Mouse (Mus musculus): Measurements from ENCODE around the gene Mprip. TPM values are rescaled to one million over a fixed set of nuclear protein-coding genes. Genes with fewer than 3 reads are reported as not detected.
"Not testable (repeated sequence)": the region's sequence is repeated elsewhere in the genome, so short reads cannot be mapped to it uniquely, and the experiment has no call there.

Gene Mprip
- polyA plus RNA-seq (2014; fragmentation: Nextera tagmentation; extraction: Ambion mirVana): 71.1 and 78.9 TPM in 2 replicates

DNA sequence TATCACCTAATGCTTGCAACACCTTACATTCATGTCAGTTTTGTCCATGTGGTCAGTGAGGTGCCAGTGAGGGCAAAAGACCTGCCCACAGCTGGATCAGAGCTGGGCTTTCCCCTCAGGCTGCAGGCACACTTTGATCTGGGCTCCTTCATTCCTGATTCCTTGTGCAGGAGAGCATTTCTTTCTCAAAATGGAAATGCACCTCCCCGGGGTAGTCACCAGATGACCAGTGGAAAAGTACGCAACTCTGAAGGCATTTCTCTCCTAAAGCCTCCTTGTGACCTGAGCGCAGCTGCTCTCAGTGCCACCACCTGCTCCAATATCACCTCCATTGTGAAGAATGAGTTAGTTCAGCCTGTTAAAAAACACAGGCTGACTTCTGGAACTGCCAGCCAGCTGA lies at the start of gene Mprip:
Gene Mprip, plus strand, starts transcription at position 301 of the 400 bp plus-strand sequence.
- Histone ChIP-seq H3K27me3 (ENCODE audit: control insufficient read depth, insufficient read depth, low read length) (no peaks in the 10 kb centered on the region), H3K9me3 (ENCODE audit: control insufficient read depth, low read length) (no peaks in the 10 kb centered on the region), H3K4me3 (ENCODE audit: low read depth, low read length) (peak within 1 kb of the TSS; percentile 74), H3K4me2 (ENCODE audit: low read depth, severe bottlenecking) (peak within 1 kb of the TSS; percentile 88), H3K4me1 (ENCODE audit: control insufficient read depth, insufficient read depth, low read length) (peaks cover 27% of the 10 kb centered on the region), H3K27ac (replicated peaks; ENCODE audit: low read depth, low read length) (no peak within 1 kb of the TSS), H3K9ac (ENCODE audit: low read length) (peak within 1 kb of the TSS; percentile 88), H3K36me3 (ENCODE audit: control insufficient read depth, insufficient read depth, low read length) (no peaks in the 10 kb centered on the region)
- ATAC-seq (ENCODE audit: insufficient number of reproducible peaks, low FRiP score, low TSS enrichment, low read depth): no peak
- 52% methylated on average over 3 of the region's 3 CpGs for WGBS
- DNase-seq (ENCODE audit: low spot score): peak; percentile 22

DNA sequence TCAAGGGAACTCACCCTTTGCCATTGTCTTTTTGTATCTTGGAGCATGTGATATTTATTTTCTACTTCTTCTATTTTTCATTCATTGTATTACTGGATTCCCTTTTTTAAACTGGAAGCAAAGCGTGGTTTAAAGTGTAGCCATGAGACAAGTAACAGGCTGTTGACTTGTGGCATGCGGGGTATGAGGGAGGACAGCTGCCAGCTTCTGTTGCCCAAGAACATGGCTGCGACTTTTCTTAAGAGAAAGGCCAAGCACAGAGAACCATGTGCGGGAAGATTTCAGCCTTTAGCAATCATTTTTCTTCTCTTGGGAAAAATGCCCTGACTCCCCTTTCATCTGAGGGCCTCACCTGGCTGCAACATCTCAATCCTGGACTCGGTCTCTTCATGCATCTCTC lies 49.5 kb upstream of the Mprip start:
- no peaks in the 10 kb centered on the region for H3K4me1 ChIP-seq (ENCODE audit: control insufficient read depth, insufficient read depth, low read length)
- H3K27me3 ChIP-seq (ENCODE audit: control insufficient read depth, insufficient read depth, low read length): no peaks in the 10 kb centered on the region
- H3K9ac ChIP-seq (ENCODE audit: low read length): no peak overlapping the region
- no peak overlapping the region for H3K4me2 ChIP-seq (ENCODE audit: low read depth, severe bottlenecking)
- H3K9me3 ChIP-seq (ENCODE audit: control insufficient read depth, low read length): no peaks in the 10 kb centered on the region
- 87% methylated on average over 5 of the region's 5 CpGs for WGBS
- H3K27ac ChIP-seq (replicated peaks; ENCODE audit: low read depth, low read length): no peak overlapping the region
- no peak for DNase-seq (ENCODE audit: low spot score)
- H3K36me3 ChIP-seq (ENCODE audit: control insufficient read depth, insufficient read depth, low read length): no peaks in the 10 kb centered on the region
- no peak overlapping the region for H3K4me3 ChIP-seq (ENCODE audit: low read depth, low read length)
- no peak for ATAC-seq (ENCODE audit: insufficient number of reproducible peaks, low FRiP score, low TSS enrichment, low read depth)

DNA sequence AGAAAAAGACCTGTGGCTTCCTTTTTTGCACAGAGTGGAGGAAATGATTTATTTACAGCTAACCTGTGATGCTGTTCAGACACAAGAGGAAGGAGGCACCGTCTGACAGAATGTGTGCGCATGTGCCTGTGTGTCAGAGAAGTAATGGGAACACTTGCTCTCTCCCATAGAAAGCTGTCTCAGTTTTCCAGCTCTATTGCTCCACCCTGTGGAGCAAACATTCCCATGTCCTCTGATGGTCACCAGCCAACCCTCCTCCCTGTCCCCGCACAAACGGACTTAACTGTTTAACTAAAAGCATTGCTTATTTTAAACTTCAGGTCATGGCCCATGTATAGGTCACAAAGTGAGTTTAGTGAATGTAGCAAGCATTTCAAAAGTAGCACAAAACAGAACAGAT lies 47.0 kb upstream of the Mprip start:
- no peak overlapping the region for H3K27ac ChIP-seq (replicated peaks; ENCODE audit: low read depth, low read length)
- H3K9ac ChIP-seq (ENCODE audit: low read length): no peak overlapping the region
- no peaks in the 10 kb centered on the region for H3K4me1 ChIP-seq (ENCODE audit: control insufficient read depth, insufficient read depth, low read length)
- no peak overlapping the region for H3K4me3 ChIP-seq (ENCODE audit: low read depth, low read length)
- no peaks in the 10 kb centered on the region for H3K27me3 ChIP-seq (ENCODE audit: control insufficient read depth, insufficient read depth, low read length)
- DNase-seq (ENCODE audit: low spot score) (no peak), ATAC-seq (ENCODE audit: insufficient number of reproducible peaks, low FRiP score, low TSS enrichment, low read depth) (no peak)
- WGBS: 55% methylated on average over 4 of the region's 4 CpGs
- no peak overlapping the region for H3K4me2 ChIP-seq (ENCODE audit: low read depth, severe bottlenecking)
- H3K36me3 ChIP-seq (ENCODE audit: control insufficient read depth, insufficient read depth, low read length): no peaks in the 10 kb centered on the region
- H3K9me3 ChIP-seq (ENCODE audit: control insufficient read depth, low read length): no peaks in the 10 kb centered on the region

- H3K27ac ChIP-seq (replicated peaks; ENCODE audit: low read depth, low read length); H3K4me3 ChIP-seq (ENCODE audit: low read depth, low read length); ATAC-seq (ENCODE audit: insufficient number of reproducible peaks, low FRiP score, low TSS enrichment, low read depth); H3K36me3 ChIP-seq (ENCODE audit: control insufficient read depth, insufficient read depth, low read length); H3K4me2 ChIP-seq (ENCODE audit: low read depth, severe bottlenecking); H3K9ac ChIP-seq (ENCODE audit: low read length); H3K27me3 ChIP-seq (ENCODE audit: control insufficient read depth, insufficient read depth, low read length); H3K4me1 ChIP-seq (ENCODE audit: control insufficient read depth, insufficient read depth, low read length); H3K9me3 ChIP-seq (ENCODE audit: control insufficient read depth, low read length); DNase-seq (ENCODE audit: low spot score): not testable (repeated sequence)
- WGBS: 97% methylated on average over 2 of the region's 2 CpGs
These were observed 44.1 kb upstream of the Mprip start for GRCm38 (mm10) chr11:59616986-59617385.

DNA sequence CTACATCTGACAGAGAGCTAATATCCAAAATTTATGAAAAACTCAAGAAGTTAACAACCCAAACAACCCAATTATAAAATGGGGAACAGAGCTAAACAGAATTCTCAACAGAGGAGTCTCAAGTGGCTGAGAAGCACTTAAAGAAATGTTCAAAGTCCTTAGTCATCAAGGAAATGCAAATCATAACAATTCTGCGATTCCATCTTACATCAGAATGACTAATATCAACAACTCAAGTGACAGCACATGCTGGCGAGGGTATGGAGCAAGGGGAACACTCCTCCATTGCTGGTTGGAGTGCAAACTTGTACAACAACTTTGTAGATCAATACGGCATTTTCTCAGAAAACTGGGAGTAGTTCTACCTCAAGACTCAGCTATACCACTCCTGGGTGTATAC lies 38.9 kb upstream of the Mprip start:
- ATAC-seq (ENCODE audit: insufficient number of reproducible peaks, low FRiP score, low TSS enrichment, low read depth): no peak
- no peaks in the 10 kb centered on the region for H3K27me3 ChIP-seq (ENCODE audit: control insufficient read depth, insufficient read depth, low read length)
- no peak overlapping the region for H3K4me3 ChIP-seq (ENCODE audit: low read depth, low read length)
- H3K4me1 ChIP-seq (ENCODE audit: control insufficient read depth, insufficient read depth, low read length): no peaks in the 10 kb centered on the region
- no peaks in the 10 kb centered on the region for H3K36me3 ChIP-seq (ENCODE audit: control insufficient read depth, insufficient read depth, low read length)
- no peak for DNase-seq (ENCODE audit: low spot score)
- WGBS: 75% methylated on average over 3 of the region's 3 CpGs
- H3K27ac ChIP-seq (replicated peaks; ENCODE audit: low read depth, low read length): no peak overlapping the region
- H3K9ac ChIP-seq (ENCODE audit: low read length): no peak overlapping the region
- no peak overlapping the region for H3K4me2 ChIP-seq (ENCODE audit: low read depth, severe bottlenecking)
- no peaks in the 10 kb centered on the region for H3K9me3 ChIP-seq (ENCODE audit: control insufficient read depth, low read length)

DNA sequence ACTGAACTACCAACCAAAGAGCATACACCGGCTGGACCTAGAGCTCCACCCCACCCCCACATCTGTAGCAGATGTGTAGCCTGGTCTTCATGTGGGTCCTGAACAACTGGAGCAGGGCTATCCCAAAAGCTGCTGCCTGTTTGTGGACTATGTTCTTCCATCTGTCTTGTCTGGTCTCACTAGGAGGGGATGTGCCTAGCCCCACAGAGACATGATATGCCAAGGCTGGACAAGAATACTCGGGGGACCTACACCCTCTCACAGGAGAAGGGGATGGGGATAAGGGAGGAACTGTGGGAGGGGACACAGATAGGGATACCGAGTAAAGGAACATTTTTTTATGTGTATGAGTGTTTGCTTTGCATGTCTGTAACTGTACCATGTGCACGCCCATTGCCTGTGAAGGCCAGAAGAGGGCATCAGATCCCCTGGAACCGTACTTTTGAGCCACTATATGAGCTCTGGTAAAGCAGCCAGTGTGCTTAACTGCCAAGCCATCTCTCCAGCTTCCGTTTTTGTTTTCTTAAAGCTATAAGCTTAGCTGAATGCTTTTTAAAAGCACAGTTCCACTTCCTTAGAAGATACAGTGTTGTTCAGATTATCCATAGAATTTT lies 37.0 kb upstream of the Mprip start:
- ATAC-seq (ENCODE audit: insufficient number of reproducible peaks, low FRiP score, low TSS enrichment, low read depth) (no peak), DNase-seq (ENCODE audit: low spot score) (peak; percentile 55)
- H3K4me1 ChIP-seq (ENCODE audit: control insufficient read depth, insufficient read depth, low read length): no peaks in the 10 kb centered on the region
- H3K4me3 ChIP-seq (ENCODE audit: low read depth, low read length): no peak overlapping the region
- H3K27me3 ChIP-seq (ENCODE audit: control insufficient read depth, insufficient read depth, low read length): no peaks in the 10 kb centered on the region
- no peak overlapping the region for H3K9ac ChIP-seq (ENCODE audit: low read length)
- no peak overlapping the region for H3K27ac ChIP-seq (replicated peaks; ENCODE audit: low read depth, low read length)
- 42% methylated on average over 6 of the region's 6 CpGs for WGBS
- no peaks in the 10 kb centered on the region for H3K36me3 ChIP-seq (ENCODE audit: control insufficient read depth, insufficient read depth, low read length)
- H3K9me3 ChIP-seq (ENCODE audit: control insufficient read depth, low read length): no peaks in the 10 kb centered on the region
- H3K4me2 ChIP-seq (ENCODE audit: low read depth, severe bottlenecking): no peak overlapping the region

DNA sequence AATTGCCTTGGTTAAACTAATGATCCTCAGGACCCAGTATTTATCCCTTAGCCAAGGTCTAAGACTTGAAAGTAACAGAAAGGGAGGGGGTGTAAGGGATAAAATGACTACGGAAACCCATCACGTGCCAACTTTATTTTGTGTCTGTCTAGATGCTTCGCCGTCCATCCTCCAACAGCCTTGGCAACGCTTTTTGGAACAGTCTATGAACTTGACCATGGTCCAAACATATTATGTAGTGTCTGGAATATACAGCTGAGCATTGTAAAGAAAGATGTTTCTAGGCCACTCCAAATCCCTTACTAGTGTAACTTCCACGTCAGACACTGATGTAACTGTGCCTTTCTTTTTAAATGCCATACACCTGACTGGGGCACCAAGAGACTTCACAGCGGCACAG lies 34.9 kb upstream of the Mprip start:
- no peaks in the 10 kb centered on the region for H3K27me3 ChIP-seq (ENCODE audit: control insufficient read depth, insufficient read depth, low read length)
- H3K4me3 ChIP-seq (ENCODE audit: low read depth, low read length): no peak overlapping the region
- ATAC-seq (ENCODE audit: insufficient number of reproducible peaks, low FRiP score, low TSS enrichment, low read depth) (no peak), DNase-seq (ENCODE audit: low spot score) (no peak)
- H3K9ac ChIP-seq (ENCODE audit: low read length): no peak overlapping the region
- no peak overlapping the region for H3K27ac ChIP-seq (replicated peaks; ENCODE audit: low read depth, low read length)
- WGBS: 87% methylated on average over 7 of the region's 7 CpGs
- H3K4me2 ChIP-seq (ENCODE audit: low read depth, severe bottlenecking): no peak overlapping the region
- no peaks in the 10 kb centered on the region for H3K36me3 ChIP-seq (ENCODE audit: control insufficient read depth, insufficient read depth, low read length)
- no peaks in the 10 kb centered on the region for H3K4me1 ChIP-seq (ENCODE audit: control insufficient read depth, insufficient read depth, low read length)
- H3K9me3 ChIP-seq (ENCODE audit: control insufficient read depth, low read length): no peaks in the 10 kb centered on the region

DNA sequence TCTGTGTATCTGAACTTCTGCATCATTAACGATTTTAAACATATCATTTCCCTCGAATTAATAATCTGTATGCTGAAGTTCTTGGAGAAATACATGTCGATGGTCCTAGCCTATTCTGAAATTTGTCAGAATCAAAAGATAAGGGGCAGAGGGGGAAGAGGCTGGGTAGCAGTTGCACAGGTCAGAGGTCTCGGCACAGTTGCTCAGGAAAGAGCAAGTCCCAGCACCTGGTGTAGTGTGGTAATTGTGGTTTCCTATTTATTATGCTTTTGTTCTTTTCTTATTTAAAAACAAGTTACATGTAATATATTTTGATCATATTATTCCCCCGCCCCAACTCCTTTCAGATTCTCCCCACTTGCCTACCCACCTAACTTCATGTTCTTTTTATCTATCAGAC lies 32.9 kb upstream of the Mprip start:
- Histone ChIP-seq H3K9ac (ENCODE audit: low read length) (no peak overlapping the region), H3K27ac (replicated peaks; ENCODE audit: low read depth, low read length) (no peak overlapping the region), H3K4me1 (ENCODE audit: control insufficient read depth, insufficient read depth, low read length) (no peaks in the 10 kb centered on the region), H3K9me3 (ENCODE audit: control insufficient read depth, low read length) (no peaks in the 10 kb centered on the region), H3K4me3 (ENCODE audit: low read depth, low read length) (no peak overlapping the region), H3K4me2 (ENCODE audit: low read depth, severe bottlenecking) (no peak overlapping the region), H3K36me3 (ENCODE audit: control insufficient read depth, insufficient read depth, low read length) (no peaks in the 10 kb centered on the region), H3K27me3 (ENCODE audit: control insufficient read depth, insufficient read depth, low read length) (no peaks in the 10 kb centered on the region)
- DNase-seq (ENCODE audit: low spot score): no peak
- ATAC-seq (ENCODE audit: insufficient number of reproducible peaks, low FRiP score, low TSS enrichment, low read depth): no peak
- 74% methylated on average over 5 of the region's 5 CpGs for WGBS

- Histone ChIP-seq H3K4me1 (ENCODE audit: control insufficient read depth, insufficient read depth, low read length) (no peaks in the 10 kb centered on the region), H3K36me3 (ENCODE audit: control insufficient read depth, insufficient read depth, low read length) (no peaks in the 10 kb centered on the region), H3K9ac (ENCODE audit: low read length) (no peak overlapping the region), H3K4me2 (ENCODE audit: low read depth, severe bottlenecking) (no peak overlapping the region), H3K27ac (replicated peaks; ENCODE audit: low read depth, low read length) (no peak overlapping the region), H3K4me3 (ENCODE audit: low read depth, low read length) (no peak overlapping the region), H3K27me3 (ENCODE audit: control insufficient read depth, insufficient read depth, low read length) (no peaks in the 10 kb centered on the region), H3K9me3 (ENCODE audit: control insufficient read depth, low read length) (no peaks in the 10 kb centered on the region)
- whole genome bisulfite sequencing: 81% methylated on average over 5 of the region's 5 CpGs
- no peak for ATAC-seq (ENCODE audit: insufficient number of reproducible peaks, low FRiP score, low TSS enrichment, low read depth)
- DNase-seq (ENCODE audit: low spot score): no peak
These were observed 31.2 kb upstream of the Mprip start for GRCm38 (mm10) chr11:59629871-59630270.
